Mouse (Mus musculus) layer of hippocampus, postnatal 25 days (tissue): ENCODE measurements around the gene Hist1h2bn. TPM values are rescaled to one million over a fixed set of nuclear protein-coding genes. Genes with fewer than 3 reads are reported as not detected.

Experiments
- DNase-seq, 2 experiments: peaks; one replicate each; pipeline ENCODE4 v3.0.0; 2022; ENCODE audit warnings: mixed read lengths in 2 of 2, low spot score in 1 of 2; ENCODE audit errors: extremely low spot score in 1 of 2
- total RNA-seq, 2 experiments: library from RNA; stranded (reverse); gene quantifications; 2 replicates each; pipeline ENCODE4 v1.2.3; 2021

The Hist1h2bn gene
- total RNA-seq, 2 experiments from 2014 or later, result 8.6 to 12.1 TPM

DNA sequence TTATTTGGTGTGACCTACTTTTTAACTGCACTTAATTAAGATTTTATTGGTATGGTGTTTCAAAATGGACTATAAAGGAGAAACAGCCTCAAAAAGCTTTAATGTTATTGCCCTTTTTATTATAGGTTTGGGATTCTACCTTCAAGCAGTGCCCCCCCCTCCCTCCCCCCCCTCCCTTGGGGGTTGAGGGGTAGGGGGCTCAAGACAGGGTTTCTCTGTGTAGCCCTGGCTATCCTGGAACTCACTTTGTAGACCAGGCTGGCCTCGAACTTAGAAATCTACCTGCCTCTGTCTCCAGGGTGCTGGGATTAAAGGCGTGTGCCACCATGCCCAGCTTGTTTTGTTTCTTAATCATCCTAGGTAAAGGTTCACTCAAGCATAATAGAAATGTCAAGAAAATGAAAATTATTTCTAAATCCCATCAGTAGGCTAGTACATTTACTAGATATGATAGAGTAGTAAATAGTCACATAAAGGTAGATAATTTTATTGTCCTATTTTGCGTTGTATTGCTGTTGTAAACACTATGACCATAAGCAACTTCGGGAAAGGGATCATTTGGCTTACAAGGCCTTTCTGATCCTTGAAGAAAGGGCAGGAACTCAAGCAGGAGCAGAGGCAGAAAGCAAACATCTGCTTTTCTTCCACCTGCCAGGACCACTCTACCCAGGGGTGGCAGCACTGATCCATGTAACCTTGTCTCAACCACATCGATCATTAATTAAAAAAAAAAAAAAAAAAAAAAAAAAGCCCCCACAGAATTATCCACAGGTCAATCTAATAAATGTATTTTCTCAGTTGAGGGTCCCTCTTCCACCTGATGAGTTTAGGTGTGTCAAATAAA is 30.7 kb upstream of the Hist1h2bn start:
- no peak for DNase-seq

DNA sequence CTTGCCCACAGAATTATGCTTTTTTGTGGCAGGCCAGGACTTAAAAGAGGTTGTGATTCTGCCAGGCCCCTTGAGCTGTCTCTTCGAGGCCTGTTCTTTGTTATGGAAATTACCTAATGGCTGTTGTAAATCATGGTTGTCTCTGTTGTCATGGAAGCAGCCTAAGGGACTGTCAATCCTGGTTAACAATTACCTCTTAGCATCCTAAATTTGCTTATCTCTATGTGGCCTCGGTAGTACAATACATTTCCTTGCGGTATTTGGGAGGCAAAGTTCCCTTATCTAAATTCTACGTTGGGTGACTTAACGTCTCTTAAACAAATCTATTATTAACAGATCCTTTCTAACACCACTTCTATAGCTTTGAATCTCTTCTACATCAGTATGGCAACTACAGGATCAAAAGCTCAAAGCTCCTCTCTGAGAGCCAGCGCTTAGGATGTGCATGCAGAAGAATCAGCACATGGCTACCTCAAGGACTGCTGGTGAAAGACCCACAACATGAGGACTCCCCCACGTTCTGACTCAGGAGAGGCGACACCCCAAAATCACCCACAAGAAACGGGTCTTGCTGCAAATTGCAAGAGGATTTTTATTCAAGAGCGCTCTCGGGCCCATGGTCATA is 25.9 kb upstream of the Hist1h2bn start:
- DNase-seq, result no peak

DNA sequence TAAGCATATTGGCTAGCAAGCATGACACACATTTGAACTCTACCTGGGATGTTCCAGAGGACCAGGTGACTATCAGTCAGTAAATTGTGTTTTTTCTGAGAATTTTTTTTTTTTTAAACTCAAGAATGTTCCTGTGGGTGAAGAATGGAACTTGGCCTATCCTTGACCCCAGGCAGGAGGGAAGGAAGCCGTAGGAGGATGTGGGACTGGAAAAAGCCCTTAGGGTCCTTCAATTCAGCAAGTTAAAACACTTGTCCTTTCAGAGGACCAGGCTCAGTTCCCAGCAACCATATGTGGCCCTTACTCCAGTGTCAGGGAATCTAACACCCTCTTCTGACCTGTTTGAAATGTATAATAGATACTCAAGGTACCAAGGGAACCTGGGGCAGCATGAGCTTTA is 24.4 kb upstream of the Hist1h2bn start:
- DNase-seq, result no peak

DNA sequence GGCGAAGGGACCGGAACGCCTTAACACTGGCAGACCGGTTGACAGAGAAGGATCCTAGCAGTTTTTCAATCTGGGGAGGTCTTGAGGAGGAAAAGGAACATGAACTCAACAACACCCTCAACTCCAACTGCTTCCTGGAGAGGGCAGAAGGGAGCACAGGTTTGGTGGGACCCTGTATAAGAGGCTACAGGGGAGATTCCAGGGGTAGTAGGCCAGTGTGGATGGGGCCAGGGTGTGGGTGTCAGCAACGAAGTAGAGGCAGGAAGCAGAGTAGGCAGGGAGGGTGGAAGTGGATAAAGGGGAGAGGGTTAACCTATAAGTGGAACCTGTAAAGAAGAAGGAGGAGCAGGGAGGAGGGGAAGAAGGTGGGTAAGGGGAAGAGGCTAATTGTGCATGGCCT is 20.5 kb upstream of the Hist1h2bn start:
- no peak for DNase-seq

DNA sequence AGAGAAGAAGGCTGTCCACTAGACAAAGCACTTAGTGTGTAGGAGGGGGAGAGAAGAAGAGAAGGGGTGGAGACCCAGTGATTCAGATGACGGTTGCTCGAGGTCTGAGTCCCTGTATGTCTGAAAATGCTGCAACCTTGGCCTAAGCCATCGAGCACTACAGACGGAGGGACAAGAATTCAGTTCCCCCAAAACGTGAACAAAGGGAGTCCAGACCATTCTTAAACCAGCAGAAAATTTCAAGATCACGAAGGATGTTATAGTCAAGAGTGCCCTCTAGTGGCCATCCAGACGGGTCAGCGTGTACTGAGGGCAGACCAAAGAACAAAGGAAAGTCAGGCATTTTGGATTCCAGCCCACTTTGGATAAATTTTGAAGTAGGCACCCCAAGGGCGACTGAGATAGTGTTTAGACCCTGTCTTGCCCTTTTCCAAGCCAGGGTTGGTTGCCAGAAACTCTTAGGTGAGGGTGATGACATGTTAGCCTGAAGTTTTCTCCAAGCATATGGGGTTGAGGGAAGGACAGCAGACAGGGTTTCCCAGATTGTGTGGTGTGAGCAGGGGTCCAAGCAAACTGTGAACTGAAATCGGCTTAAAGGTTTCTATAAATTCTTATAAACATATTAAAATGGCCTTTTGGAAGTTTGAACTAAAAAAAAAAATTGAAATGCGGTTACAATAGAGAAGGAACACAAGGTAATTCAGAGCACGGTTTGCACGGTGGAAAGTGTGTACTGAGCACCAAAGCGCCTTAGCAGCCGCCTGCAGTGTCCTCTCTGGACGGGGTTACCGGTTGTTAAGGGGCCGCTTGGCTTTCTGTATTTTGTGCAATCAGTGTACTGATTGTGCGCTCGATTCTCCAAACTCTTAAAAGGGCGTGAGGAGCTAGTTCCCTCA is 19.7 kb upstream of the Hist1h2bn start:
- DNase-seq, result peak; percentile 26 to 65

DNA sequence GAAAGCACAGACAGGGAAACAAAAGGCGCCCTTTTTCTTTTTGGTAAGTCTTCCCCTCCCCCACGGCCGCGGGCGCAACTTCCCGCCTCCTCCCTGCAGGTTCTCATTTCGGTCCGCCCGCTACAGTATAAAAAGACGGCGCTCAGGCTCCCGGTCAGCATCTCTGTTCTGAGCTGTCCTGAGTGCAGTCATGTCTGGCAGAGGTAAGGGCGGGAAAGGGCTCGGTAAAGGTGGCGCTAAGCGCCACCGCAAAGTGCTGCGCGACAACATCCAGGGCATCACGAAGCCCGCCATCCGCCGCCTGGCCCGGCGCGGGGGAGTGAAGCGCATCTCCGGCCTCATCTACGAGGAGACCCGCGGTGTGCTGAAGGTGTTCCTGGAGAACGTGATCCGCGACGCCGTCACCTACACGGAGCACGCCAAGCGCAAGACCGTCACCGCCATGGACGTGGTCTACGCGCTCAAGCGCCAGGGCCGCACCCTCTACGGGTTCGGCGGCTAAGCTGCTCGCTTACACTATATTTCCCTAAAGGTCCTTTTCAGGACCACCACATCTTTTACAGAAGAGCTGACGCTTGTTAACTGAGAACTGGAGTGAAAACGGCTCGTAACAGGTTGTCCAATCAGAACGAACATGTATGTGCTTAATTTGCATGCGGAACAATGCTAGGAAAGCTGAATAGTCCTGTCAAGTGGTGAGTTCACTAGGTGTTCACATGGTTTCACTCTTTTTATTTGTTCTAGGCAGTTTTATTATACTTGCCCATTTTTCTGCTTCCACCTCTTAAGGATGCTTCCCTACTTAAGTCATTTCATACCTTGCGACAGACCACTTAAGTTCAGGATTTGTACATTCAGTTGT is 18.8 kb upstream of the Hist1h2bn start, which contains the start of gene Hist1h4j:
Hist1h4j (plus strand) TSS at position 159 of the 862 bp plus-strand sequence.
- peak; percentile 52 to 69 for DNase-seq

DNA sequence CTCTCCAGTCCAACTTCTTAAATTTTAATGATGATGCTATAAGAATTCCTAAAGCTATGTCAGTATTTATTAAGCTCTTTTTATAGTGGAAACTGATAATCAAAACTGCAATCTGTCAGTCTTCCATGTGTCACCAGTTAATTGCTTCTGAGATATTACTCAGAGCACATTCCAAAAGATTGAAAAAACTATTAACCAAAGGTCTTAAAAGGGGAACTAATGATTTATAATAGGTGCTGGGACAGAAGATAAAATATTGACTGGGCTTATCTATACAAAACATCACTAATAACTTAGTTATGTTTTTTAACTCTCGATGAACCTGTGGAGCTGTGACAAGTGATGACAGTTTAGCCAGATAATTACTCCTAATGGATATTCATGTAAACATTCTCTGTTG is 8.9 kb upstream of the Hist1h2bn start:
- no peak for DNase-seq

DNA sequence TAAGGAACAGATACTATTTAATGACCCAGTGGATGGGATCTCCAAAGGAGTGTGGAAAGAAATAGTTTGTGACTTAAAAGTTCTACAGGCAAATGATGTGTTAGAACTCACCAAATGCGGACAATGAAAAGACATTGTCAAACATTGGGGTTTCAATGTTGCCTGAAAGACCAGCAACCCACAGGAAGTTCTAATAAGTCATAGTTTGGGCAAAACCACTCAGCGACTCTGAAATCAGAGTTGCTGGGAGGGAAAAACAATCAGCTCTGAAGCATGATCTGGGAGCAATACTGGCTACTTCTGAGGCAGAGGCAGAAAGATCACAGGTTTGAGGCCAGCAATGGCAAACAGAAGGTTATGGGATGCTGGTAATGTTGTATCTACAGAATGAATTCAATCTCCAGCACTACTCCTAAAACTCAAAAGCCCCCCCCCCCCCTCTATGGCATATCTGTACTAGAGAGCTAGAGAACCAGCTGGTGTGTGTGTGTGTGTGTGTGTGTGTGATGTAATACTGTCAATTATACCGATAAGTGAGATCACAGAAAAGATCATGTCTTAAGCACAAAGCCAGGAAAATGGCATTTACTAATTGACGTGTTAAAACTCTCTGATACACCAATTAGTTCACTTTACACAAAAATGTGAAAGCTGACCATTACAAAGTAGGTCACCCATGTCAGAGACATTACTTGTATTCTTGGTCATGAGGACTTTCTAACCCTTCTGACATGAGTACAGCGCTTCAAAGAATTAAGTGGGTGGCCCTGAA is 4.3 kb upstream of the Hist1h2bn start:
- no peak for DNase-seq

DNA sequence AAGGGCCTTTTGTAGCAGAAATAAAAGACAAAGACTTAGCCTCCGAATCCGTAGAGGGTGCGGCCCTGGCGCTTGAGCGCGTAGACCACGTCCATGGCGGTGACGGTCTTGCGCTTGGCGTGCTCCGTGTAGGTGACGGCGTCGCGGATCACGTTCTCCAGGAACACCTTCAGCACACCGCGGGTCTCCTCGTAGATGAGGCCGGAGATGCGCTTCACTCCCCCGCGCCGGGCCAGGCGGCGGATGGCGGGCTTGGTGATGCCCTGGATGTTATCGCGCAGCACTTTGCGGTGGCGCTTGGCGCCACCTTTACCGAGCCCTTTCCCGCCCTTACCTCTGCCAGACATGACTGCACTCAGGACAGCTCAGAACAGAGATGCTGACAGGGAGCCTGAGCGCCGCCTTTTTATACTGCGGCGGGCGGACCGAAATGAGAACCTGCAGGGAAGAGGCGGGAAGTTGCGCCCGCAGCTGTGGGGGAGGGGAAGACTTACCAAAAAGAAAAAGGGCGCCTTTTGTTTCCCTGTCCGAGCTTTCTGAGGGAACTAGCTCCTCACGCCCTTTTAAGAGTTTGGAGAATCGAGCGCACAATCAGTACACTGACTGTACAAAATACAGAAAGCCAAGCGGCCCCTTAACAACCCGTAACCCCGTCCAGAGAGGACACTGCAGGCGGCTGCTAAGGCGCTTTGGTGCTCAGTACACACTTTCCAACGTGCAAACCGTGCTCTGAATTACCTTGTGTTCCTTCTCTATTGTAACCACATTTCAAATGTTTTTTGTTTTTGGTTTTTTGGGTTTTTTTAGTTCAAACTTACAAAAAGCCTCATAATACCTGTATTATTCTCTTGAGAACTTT is 3.5 kb upstream of the Hist1h2bn start, which contains the start of gene Hist1h4k:
Hist1h4k (minus strand) TSS at position 347 of the 859 bp plus-strand sequence.
- peak; percentile 90 to 91 for DNase-seq

DNA sequence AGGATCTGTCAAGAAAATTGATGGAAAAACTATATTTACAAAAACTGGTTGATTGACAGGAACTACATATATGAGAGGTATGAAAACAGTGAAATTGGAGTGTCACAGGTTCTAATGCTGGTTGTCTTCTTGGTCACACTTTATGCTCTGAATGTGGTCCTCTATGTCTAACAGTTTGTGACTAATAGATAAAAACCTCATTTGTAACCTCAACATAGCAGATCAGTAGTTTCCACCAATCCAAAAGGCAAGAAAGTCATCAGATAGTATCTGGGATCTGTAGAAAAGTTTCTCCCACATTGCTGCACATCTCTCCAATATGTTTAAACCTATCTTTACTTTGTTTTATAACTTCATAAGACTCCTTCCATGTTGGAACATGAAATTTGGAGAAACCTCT is 2.5 kb upstream of the Hist1h2bn start:
- DNase-seq, result no peak

DNA sequence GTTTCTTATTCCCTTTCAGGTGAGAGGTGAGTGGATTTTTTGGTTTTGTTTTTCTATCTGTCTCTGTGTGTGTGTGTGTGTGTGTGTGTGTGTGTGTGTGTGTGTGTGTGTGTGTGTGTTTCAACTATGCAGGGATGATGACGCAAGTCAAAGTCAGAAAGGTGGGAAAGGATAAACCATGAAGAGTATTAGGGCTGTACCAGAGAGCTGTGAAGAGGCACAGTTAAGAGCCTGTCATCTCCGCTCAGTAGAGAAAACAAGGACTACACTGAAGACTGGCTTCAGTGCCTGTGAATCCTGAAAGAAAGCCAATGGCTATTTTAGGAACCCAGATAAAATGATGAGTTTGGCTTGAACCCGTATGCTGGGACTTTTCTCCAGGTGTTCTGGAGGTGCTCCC is 2.1 kb upstream of the Hist1h2bn start:
- no peak for DNase-seq

DNA sequence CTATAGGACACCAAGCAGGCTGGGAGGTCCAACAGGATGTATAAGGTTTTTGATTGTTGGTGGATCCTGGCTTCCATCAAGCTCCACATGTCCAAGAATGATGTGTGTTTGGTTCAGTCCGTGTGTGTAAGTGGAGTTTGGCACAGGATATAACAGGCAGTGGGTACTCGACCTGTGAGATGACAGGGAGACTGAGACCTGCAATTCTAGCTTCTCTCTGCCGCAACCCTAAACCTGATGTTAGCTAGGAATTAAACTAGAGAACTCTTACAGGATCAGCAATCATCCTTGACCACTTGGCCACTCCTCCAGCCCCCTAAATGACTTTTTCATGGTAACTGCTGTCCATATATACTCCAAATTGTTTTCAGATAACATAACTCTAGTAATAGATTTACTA is 1.6 kb upstream of the Hist1h2bn start:
- no peak for DNase-seq

DNA sequence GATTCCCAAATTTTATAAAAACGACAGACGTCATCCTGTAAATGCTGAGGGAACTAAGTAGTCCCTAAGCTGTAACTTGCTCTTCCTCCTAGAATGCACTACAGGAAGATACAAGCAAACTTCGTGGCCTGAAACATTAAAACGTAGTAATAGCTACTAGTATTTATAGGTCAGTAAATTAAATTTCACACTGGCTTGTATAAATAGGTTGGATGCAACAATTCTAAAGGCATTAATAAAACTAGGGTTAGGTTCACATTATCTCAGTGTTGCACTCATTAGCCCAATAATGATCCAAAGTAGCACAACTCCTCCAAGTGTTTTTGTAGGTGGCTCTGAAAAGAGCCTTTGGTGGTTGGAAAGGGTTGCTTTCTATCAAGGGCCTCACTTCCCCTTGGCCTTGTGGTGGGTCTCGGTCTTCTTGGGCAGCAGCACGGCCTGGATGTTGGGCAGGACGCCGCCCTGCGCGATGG is 836 bp upstream of the Hist1h2bn start:
- no peak for DNase-seq

DNA sequence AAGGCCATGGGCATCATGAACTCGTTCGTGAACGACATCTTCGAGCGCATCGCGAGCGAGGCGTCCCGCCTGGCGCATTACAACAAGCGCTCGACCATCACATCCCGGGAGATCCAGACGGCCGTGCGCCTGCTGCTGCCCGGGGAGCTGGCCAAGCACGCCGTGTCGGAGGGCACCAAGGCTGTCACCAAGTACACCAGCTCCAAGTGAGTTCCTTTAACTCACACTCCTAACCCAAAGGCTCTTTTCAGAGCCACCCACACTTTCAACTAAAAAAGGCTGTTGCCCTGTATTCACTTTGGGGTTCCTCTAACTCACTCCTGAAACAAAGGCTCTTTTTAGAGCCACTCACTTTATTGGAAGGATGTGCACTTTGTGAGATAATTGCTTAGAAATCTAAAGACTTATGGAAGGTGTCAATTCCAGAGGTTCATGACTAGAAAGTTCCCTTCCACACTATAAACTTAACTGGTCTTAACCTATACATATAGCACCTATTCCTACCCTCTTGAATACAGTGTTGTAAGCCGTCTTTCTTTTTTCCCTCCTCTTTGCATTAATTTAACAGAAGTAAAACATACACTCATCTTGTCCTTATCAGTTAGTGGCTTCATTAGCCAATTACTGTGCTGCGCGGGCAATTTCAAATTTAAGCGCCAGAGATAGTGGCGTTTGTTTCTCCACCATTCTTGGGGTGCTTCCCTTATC is 525 bp downstream of the Hist1h2bn start:
- DNase-seq, result peak in 1 of 2 experiments; percentile 47

DNA sequence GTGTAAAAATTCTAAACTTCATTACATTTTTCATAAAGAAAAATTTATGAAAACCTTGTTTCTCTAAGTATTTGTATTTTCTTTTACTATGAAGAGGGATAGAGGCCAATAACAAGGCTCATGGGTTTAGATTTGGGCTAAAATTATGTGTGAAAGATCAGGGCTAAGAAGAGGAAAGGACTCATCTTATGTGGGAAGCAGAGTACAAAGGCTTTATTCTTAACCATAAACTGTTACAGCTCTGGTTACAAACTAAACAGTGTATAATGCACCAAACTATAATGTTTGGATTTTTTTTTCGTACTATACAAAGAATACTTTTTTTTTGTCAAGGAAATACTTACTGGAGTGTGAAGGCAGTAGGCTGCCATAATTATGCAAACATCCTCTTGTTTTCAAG is 1.8 kb downstream of the Hist1h2bn start:
- DNase-seq, result no peak

DNA sequence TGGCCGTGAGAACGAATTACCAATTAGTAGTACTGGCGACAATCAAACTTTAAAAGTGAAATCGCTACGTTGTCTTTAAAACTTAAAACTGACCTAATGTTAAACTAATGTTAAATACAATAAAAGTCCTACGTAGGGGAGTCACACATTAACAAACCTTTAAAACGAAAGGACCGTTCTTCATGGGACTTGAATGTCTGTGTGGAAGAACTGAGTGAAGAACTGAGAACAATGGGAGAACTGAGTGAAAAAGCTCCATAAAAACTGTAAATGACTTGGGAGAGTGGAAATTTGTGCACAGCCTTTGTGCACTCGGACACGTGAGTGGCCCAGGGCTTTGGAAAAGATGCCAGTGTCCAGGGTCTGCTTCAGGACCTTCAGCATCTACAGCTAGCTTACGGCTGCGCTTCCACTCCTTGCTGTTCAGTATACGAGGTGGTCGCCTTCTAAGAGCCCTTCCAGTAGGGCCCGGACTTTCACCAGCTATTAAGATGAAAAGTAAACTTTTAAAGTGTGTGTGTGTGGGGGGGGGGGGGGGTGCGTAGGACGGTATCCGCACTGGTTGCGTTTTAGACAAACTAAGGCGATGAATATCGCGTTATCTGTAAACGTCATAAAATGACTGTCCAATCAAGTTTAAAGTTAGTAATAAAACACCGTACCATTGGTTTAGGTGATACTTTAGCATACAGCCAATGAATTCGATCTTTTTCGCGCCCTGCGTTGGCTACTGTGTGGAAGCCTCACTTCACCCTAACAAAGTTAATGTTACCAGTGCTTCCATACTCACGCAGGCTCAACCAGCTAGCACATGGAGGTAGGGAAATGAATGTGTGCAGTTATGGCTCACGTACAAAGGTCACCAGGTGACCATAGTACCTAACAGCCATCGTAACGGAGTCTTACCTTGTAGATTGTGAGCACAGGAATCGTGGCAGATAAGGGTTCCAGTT is 25.2 kb downstream of the Hist1h2bn start:
- DNase-seq, result peak; percentile 30 to 32
